Mouse (Mus musculus): ENCODE results near the gene Olfr979. TPM values are rescaled to one million over a fixed set of nuclear protein-coding genes. Genes with fewer than 3 reads are reported as not detected.

The Olfr979 gene
- polyA plus RNA-seq, 1 experiment = not detected

DNA sequence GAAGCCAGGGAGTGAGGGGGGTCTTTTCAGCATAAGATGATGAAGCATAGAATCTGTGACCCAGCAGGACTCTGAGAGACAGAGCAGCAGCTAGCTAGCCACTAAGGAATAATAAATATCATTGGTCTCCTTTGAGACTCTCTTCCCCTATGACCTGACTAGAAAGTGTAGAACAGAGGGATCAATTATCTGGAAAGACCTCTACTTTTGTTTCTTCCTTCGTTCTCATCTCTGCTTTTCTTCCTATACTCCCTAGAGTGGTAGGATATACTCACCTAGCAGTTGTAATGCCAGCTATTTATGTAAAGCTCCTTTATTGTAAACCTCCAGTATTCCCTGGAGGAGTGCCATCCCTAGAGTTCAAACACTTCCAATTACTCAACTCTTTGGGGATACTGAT lies 51.3 kb downstream of the Olfr979 start, which contains the start of gene Olfr975:
Olfr975 (minus strand) TSS at position 101 of the 400 bp plus-strand sequence.
- Histone ChIP-seq H3K36me3 (ENCODE audit: control insufficient read depth, insufficient read depth, low read length) (no peaks in the 10 kb centered on the region), H3K27me3 (ENCODE audit: control insufficient read depth, insufficient read depth, low read length) (no peaks in the 10 kb centered on the region), H3K4me3 (ENCODE audit: extremely low read depth, insufficient read depth, insufficient read length) (no peak within 1 kb of the TSS), H3K27ac (ENCODE audit: insufficient read depth, low read length) (no peak within 1 kb of the TSS), H3K4me1 (ENCODE audit: control insufficient read depth, insufficient read depth, insufficient read length) (no peaks in the 10 kb centered on the region)
- 70% methylated on average over 1 of the region's 1 CpGs for WGBS
- DNase-seq (ENCODE audit: low read depth in 1 of 2, low spot score in 2 of 2) = no peak
- TF ChIP-seq CTCF (IDR thresholded peaks at IDR 0.05; ENCODE audit: extremely low read depth, insufficient read depth, insufficient read length, insufficient replicate concordance) (no peak), POLR2A (IDR thresholded peaks at IDR 0.05; ENCODE audit: low read depth, low read length) (no peak)

Other genes with a start within 250 kb of the Olfr979 start
- gene Olfr968, start 220.2 kb downstream of the Olfr979 start, polyA plus RNA-seq (2012; rRNA removed) = not detected in 2 replicates
- gene Olfr969, start 212.5 kb downstream of the Olfr979 start, polyA plus RNA-seq (2012; rRNA removed) = not detected in 2 replicates
- gene Olfr970, start 194.6 kb downstream of the Olfr979 start, polyA plus RNA-seq (2012; rRNA removed) = not detected in 2 replicates
- not detected in 2 replicates for gene Olfr971, start 166.6 kb downstream of the Olfr979 start, polyA plus RNA-seq (2012; rRNA removed)
- gene Olfr972, start 137.0 kb downstream of the Olfr979 start, polyA plus RNA-seq (2012; rRNA removed) = not detected in 2 replicates
- gene Olfr229, start 96.1 kb downstream of the Olfr979 start, polyA plus RNA-seq (2012; rRNA removed) = not detected in 2 replicates
- not detected in 2 replicates for gene Olfr974, start 66.0 kb downstream of the Olfr979 start, polyA plus RNA-seq (2012; rRNA removed)
- gene Olfr975, start 51.4 kb downstream of the Olfr979 start, polyA plus RNA-seq (2012; rRNA removed) = not detected in 2 replicates
- not detected in 2 replicates for gene Olfr976, start 42.3 kb downstream of the Olfr979 start, polyA plus RNA-seq (2012; rRNA removed)
- not detected in 2 replicates for gene Olfr978, start 11.4 kb downstream of the Olfr979 start, polyA plus RNA-seq (2012; rRNA removed)
- not detected in 2 replicates for gene Olfr980, start 6.1 kb upstream of the Olfr979 start, polyA plus RNA-seq (2012; rRNA removed)
- gene Olfr981, start 18.0 kb upstream of the Olfr979 start, polyA plus RNA-seq (2012; rRNA removed) = not detected in 2 replicates
- gene Olfr982, start 70.4 kb upstream of the Olfr979 start, polyA plus RNA-seq (2012; rRNA removed) = not detected in 2 replicates
- not detected in 2 replicates for gene Olfr983, start 90.1 kb upstream of the Olfr979 start, polyA plus RNA-seq (2012; rRNA removed)
- gene Olfr984, start 110.7 kb upstream of the Olfr979 start, polyA plus RNA-seq (2012; rRNA removed) = not detected in 2 replicates
- not detected in 2 replicates for gene Olfr985, start 126.7 kb upstream of the Olfr979 start, polyA plus RNA-seq (2012; rRNA removed)
- not detected in 2 replicates for gene Tmem225, start 144.7 kb upstream of the Olfr979 start, polyA plus RNA-seq (2012; rRNA removed)
- gene Olfr986, start 177.5 kb upstream of the Olfr979 start, polyA plus RNA-seq (2012; rRNA removed) = not detected in 2 replicates
- gene Zfp202, start 188.9 kb upstream of the Olfr979 start, polyA plus RNA-seq (2012; rRNA removed) = 0.72 and 0.74 TPM in 2 replicates